Mouse (Mus musculus) left cerebral cortex, postnatal 14 days (tissue): ENCODE measurements around the gene Lipc. TPM values are rescaled to one million over a fixed set of nuclear protein-coding genes. Genes with fewer than 3 reads are reported as not detected.
"Not testable (repeated sequence)": the region's sequence is repeated elsewhere in the genome, so short reads cannot be mapped to it uniquely, and the experiment has no call there.

ENCODE experiments used
- DNase-seq, 2 experiments: peaks; one replicate each; pipeline ENCODE4 v3.0.0; 2021 to 2022; ENCODE audit warnings: low spot score in 2 of 2, mixed read lengths in 1 of 2
- intact Hi-C: fragments of 180-260 bp; cut with DNase I; formaldehyde crosslinking; loops from one replicate; pipeline ENCODE4 v1.15.1; 2025
- total RNA-seq, 2 experiments: library from RNA; stranded (reverse); gene quantifications; 2 replicates each; pipeline ENCODE4 v1.2.3; 2021

Lipc gene
- total RNA-seq, 2 experiments from 2014 or later: 0.32 to 0.66 TPM

- DNase-seq: no peak
- intact Hi-C loops: no loop called here
These were observed 77.0 kb downstream of the Lipc start for GRCm38 (mm10) chr9:70875059-70875458.

DNA sequence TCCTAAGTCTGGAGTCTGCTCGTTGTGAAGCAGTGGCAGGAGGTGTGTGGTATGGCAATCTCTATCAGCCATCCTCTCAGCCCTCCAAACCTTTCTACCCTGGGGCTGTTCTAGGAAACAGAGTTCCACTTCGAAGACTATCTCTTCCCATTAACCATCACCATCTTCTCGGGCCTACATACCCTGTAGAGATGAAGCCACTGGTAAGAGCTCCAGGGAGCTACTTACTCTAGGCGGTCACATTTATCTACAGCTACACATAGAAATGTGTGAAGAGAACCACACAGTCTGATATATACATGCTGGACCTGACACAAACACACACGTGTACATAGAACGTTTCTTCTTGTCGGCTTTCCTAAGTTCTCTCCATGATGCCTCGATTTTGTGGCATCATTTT lies 79.4 kb downstream of the Lipc start:
- intact Hi-C loops: no loop called here
- DNase-seq: no peak

DNA sequence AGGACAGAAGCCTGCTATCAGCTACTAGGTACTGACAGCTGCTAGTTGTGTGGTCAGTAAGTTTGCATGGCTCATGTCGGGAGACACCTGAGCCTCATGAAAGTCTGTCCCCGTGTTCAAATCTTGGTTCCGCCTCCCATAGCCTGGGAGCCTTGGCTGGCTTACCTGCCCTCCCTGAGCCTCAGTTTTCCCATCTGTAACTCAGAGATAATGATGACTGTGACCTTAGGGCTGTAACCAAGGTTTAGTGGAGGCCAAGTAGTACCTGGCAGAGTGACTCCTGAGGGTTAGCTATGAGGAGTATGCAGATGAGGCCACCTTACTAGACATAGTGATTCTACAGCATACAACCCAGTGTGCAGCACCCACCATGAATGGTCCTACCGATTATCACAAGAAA lies 81.7 kb downstream of the Lipc start:
- intact Hi-C loops: no loop called here
- no peak for DNase-seq

GRCm38 (mm10) chr9:70869169-70869873 lies 82.7 kb downstream of the Lipc start:
- DNase-seq: peak in 1 of 2 experiments; percentile 15
- intact Hi-C loops: no loop called here

DNA sequence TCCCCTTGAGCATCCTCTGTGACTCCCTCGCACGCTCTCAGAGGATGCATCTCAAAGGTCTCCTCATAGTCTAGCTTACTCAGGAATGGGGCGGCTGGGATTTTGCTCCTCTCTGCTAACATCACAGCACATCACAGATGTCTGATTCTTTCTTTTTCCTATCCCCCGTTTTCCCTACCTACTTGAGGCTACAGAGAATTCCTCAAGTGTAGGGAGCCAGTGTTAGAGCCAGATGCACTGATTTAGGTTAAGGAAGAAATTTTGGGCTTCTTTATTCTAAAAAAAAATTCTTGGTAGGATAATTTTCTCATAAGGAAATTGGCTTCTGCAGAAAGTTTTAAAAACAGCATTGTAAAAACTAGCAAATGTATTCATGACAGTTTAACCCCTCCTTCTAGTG lies 84.6 kb downstream of the Lipc start:
- no peak for DNase-seq
- intact Hi-C loops: no loop called here

- intact Hi-C loops: no loop called here
- no peak for DNase-seq
These were observed 88.0 kb downstream of the Lipc start for GRCm38 (mm10) chr9:70864039-70864438.

DNA sequence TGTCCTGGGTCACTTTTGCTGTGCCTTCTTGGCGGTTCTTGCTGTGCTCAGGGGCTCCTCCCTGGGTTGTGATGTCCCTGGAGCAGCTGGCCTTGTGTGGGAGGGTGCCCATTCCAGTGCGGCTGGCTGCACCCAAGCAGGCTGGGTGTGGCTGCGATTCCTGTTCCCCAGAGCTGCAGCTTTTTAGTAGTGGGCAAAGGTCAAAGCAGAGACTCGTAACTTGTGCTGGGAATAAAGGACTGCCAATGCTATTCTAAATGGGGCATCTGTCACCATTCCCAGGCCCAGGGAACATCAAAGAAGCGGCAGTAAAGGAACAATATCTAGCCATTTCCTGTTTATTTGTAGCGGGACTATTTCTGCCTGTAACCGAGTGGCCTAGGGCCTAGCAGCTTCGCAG lies 88.7 kb downstream of the Lipc start:
- intact Hi-C loops: no loop called here
- no peak for DNase-seq

- intact Hi-C loops: no loop called here
- DNase-seq: no peak
These were observed 92.8 kb downstream of the Lipc start for GRCm38 (mm10) chr9:70859233-70859632.

DNA sequence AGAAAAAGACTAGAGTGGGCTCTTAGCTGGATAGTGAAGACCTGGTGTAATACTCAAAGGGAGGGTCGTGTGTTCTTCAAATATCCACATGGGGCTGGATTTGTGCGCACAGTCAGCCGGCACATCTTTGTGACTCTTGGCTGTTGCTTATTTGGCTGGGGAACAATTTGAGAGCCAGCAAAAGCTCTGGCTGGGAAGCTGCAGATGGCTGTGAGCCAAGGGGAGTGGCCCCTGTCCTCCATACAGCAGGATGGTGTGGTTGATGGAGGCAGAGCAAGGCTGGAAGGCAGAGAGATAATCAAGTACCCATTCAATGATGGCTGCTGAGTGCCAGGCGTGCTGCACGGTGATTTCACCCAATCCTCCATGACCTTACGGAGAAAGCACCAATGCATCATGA lies 96.2 kb downstream of the Lipc start:
- no peak for DNase-seq
- intact Hi-C loops: no loop called here

DNA sequence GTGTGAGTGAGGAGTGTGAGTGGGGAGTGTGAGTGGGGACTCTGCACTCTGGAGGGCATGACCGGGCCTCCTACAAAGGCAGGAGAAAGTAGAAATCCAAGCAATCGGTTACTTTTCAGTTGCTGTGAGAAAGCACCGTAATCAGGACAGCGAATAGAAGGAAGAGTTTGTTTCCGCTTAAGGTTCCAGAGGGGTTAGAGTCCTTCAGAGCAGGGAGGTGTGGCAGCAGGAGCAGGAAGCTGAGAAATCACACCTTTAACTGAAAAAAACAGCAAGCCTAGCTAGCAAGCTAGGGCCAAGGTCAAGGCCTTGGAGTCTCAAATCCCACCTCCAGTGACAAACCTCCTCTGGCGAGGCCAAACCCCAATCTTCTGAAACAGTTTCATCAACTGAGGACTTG lies 97.1 kb downstream of the Lipc start:
- DNase-seq: no peak
- intact Hi-C loops: no loop called here

DNA sequence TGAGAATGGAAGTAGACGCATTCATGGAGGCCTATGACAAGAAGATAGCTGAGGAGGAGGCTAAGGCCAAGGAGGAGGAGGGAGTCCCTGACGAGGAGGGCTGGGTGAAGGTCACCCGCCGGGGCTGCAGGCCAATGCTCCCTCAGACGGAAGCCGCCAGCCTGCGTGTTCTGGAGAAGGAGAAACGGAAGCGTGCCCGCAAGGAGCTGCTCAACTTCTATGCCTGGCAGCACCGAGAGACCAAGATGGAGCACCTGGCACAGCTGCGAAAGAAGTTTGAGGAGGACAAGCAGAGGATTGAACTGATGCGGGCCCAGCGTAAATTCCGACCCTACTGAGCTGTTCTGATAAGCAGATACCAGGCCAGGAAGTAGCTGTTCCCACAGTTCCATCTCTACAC lies 98.9 kb downstream of the Lipc start:
- intact Hi-C loops, DNase-seq: not testable (repeated sequence)

- no peak for DNase-seq
- intact Hi-C loops: no loop called here
These were observed 100.5 kb downstream of the Lipc start for GRCm38 (mm10) chr9:70851533-70851932.

DNA sequence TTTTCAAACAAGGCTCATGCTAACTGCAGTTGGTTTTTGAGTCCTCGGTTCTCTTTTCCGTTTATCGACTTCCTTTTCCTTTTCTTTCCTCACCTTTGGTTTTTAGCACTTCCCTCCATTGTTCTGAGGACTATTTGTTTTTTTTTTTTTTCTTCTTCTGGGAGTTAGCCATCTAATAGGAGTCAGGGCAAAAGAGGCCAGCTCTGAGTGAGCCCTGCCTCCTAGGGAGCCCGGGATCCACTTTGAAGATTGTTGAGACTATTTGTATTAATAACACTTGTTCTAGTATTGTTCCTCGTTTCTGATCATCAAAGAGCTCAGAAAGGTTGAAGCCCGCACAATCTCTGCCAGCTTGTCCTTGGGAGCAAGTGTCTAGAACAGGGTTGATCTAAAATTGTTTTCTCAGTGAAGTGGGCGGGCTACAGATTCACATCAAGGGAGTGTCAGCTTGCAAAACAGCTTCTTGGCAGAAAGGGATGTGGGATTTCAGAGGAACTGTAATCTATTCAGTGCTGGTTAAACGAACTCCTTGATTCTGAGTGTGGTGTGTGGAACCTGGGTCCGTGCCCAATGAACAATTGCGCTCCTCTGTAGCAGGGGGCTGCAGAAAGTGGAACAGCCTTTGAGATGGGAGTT lies 103.8 kb downstream of the Lipc start:
- intact Hi-C loops: no loop called here
- peak; percentile 50 to 84 for DNase-seq

DNA sequence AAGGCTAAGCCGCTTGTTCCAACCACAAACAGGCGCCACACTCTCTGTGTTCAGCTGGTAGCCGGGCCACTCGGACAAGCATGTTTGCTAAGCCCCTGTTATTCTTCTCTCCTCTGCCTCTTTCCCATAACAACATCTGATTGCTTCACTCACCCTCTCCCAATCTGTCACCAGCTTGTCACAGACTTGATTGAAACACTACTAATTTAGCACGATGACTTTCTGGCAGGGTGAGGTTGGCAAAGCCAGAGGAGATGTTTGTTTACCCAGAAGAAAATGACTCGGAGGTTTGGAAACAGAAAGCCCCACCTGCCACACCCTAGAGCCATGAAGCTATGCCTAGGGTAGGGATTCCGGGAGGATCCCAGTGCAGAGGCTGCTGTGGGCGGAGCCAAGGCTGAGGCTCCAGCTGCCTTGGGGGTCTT lies 104.4 kb downstream of the Lipc start:
- intact Hi-C loops: no loop called here

DNA sequence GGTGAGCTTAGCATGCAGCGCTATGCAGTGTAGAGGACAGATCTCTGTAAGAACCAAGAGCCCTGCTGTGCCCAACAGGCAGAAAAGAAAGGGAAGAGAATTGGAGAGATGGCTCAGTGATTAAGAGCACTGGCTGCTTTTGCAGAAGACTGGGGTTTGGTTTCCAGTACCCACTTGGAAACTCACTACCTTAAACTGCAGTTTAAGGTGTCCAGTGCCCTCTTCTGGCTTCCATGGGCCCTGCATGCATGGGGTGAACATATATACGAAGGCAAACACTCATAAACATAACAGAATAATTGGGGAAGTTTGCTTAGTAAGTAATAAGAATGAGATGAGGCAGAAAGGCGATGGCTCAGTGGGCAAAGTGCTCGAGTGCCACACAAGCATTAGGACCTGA lies 108.8 kb downstream of the Lipc start:
- intact Hi-C loops: no loop called here
- no peak for DNase-seq

More for the DNA sequence above, 104.4 kb downstream of the Lipc start:
- no peak for DNase-seq

DNA sequence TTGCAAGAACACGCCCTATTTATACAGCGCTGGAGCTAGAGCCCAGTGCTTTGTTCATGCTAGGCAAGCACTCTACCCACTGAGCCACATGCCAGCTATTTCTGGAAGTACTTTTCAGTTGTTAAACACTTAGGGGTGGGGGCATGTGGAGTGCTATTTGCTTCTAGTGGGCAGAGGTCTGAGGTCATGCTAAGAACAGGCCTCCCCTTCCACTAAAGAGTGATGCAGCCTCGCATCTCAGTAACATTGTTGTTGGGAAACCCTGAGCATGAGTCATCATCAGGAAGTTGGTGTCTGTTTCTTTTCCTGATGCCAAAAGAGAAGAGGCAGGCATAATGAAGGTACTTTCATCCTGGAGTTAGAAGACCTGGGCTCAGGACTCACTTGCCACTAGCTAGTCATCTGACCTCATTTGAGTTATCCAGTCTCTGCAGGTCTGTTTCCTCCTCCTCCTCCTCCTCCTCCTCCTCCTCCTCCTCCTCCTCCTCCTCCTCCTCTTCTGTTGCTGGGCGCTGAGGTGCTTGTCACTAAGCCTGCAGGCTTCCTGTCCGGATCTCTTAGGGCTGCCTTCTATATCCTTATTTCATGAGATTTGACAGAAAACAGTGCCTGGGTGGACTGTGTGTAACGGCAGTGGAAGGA lies 109.6 kb downstream of the Lipc start:
- no peak for DNase-seq
- intact Hi-C loops: no loop called here

DNA sequence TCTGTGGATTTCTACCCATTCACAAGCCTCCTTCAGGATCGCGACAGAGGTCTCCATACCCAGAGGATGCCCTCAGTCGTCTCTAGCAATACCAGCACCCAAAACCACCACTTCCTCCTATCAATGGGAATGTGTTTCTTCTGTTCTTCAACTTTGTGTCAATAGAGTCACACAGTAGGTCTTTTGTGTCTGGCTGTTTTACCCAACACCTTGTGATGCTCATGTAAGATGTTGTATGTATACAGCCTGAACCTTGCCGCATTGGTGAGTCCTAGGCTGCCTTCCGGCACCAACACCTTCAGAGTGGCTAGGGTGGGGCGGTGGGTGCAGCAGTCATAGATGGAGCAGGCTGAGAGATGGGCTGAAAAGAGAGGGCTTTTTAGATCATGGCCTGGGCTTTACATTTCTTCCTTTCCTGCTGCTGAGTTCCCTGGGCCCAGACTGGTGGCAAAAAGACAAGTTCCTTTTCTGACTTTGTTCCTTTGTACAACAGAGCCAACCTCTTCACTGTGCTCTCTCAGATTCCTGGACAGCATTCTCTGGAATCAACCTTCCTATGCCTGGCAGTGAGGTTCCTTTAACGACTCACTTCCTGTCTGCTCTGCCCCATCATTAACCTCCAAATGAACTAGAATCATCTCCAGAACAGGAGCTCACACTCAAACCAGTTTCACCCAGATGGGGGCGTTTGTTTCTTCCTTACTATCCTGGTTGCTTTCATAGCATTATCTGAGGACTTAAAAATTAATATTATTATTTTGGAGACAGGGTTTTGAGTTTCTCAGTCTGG lies 110.4 kb downstream of the Lipc start:
- no peak for DNase-seq
- intact Hi-C loops: no loop called here

- DNase-seq: no peak
- intact Hi-C loops: no loop called here
These were observed 111.1 kb downstream of the Lipc start for GRCm38 (mm10) chr9:70840861-70841341.

DNA sequence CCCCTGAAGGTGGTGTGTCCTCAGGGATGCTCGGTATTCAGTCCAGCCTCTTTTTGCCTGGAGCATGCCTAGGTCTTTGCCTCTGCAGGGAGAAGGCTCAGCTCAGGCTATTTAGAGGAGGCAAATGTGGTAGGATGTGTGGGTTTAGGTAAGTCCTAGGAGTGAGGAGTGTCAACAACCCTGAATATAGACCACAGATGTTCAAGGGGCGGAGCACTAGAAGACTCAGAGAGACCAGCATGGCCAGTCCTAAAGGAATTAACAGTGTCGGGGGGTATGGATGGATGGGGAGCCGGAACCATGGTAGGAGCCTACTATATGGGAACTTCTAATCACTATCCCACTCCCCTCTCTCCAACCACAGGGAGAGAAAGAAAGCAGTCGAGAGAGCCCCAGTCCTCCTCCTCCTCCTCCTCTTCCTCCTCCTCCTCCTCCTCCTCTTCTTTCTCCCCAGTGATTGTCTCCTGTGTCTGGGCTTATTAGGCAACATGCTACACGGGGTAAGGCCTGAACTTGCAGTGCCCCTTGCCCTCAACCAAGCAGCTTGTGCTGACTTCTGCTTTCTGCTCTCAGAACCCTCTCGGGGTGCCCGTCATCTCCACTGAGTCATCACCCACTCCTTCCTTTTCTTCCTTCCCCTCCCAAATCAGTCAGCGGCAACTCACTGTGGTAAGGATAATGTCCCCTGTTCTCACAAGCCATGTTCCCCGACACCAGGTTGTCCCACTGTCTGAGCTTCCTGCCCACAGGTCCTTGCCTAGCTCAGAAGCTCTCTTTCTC lies 113.7 kb downstream of the Lipc start:
- no peak for DNase-seq
- intact Hi-C loops: no loop called here
